In genomic region chr5:117802071-117802521, GRCm38 (mm10) we compare ENCODE assay signal across 18 mouse cellular contexts. TPM values are rescaled to one million over a fixed set of nuclear protein-coding genes. Genes with fewer than 3 reads are reported as not detected.
DNase-seq lines count a peak whose midpoint lies in the region; ATAC-seq lines count a peak whose summit lies in the region.
"Had no signal": no experiment of that assay in that cellular context is flagged by ENCODE, and none has a peak within 500 bp of the region (broad histone marks: within the 10 kb centered on the region; RNA-seq: fewer than 3 reads in every experiment).

No protein-coding gene starts in this region.

- H3K9ac ChIP-seq in heart, embryonic 11.5 days (ENCODE audit: low read depth, low read length) = no peak overlapping the region
- no peak overlapping the region for H3K9ac ChIP-seq in limb, embryonic 13.5 days
- H3K9ac ChIP-seq: heart, embryonic 13.5 days; hindbrain, embryonic 14.5 days; lung, embryonic 15.5 days had no signal

- no peaks in the 10 kb centered on the region for H3K4me1 ChIP-seq in heart, embryonic 11.5 days (ENCODE audit: control insufficient read depth, insufficient read depth, low read length)
- H3K4me1 ChIP-seq in limb, embryonic 13.5 days = no peaks in the 10 kb centered on the region
- H3K4me1 ChIP-seq: heart, embryonic 13.5 days; lung, embryonic 15.5 days; megakaryocyte, embryonic 14.5 days had no signal

- H3K4me3 ChIP-seq in heart, embryonic 11.5 days (ENCODE audit: low read depth, low read length) = no peak overlapping the region
- no peak overlapping the region for H3K4me3 ChIP-seq in limb, embryonic 13.5 days
- H3K4me3 ChIP-seq: heart, embryonic 13.5 days; lung, embryonic 15.5 days; megakaryocyte, embryonic 14.5 days had no signal

- H3K27me3 ChIP-seq in heart, embryonic 11.5 days (ENCODE audit: control insufficient read depth, insufficient read depth, low read length) = no peaks in the 10 kb centered on the region
- no peaks in the 10 kb centered on the region for H3K27me3 ChIP-seq in limb, embryonic 13.5 days
- H3K27me3 ChIP-seq: lung, embryonic 15.5 days; megakaryocyte, embryonic 14.5 days had no signal

- no peak overlapping the region for H3K27ac ChIP-seq in heart, embryonic 11.5 days (ENCODE audit: low read depth, low read length)
- H3K27ac ChIP-seq in limb, embryonic 13.5 days = no peak overlapping the region
- H3K27ac ChIP-seq: heart, embryonic 13.5 days; hindbrain, embryonic 14.5 days; lung, embryonic 15.5 days had no signal

- H3K9me3 ChIP-seq in heart, embryonic 11.5 days (replicated peaks; ENCODE audit: control insufficient read depth, low read length) = no peaks in the 10 kb centered on the region
- no peaks in the 10 kb centered on the region for H3K9me3 ChIP-seq in limb, embryonic 13.5 days
- H3K9me3 ChIP-seq: heart, embryonic 13.5 days; lung, embryonic 15.5 days; megakaryocyte, embryonic 14.5 days had no signal

- no peak overlapping the region for H3K4me2 ChIP-seq in heart, embryonic 11.5 days
- H3K4me2 ChIP-seq in limb, embryonic 13.5 days (replicated peaks) = no peak overlapping the region
- H3K4me2 ChIP-seq: heart, embryonic 13.5 days; hindbrain, embryonic 14.5 days; liver, embryonic 11.5 days; lung, embryonic 15.5 days had no signal

- H3K36me3 ChIP-seq in heart, embryonic 11.5 days (ENCODE audit: control insufficient read depth, insufficient read depth, low read length) = no peaks in the 10 kb centered on the region
- no peaks in the 10 kb centered on the region for H3K36me3 ChIP-seq in limb, embryonic 13.5 days
- H3K36me3 ChIP-seq: heart, embryonic 13.5 days; lung, embryonic 15.5 days had no signal

- WGBS in heart, embryonic 11.5 days (ENCODE audit: insufficient replicate concordance) = 79% methylated on average over 11 of the region's 11 CpGs
- 79% methylated on average over 11 of the region's 11 CpGs for WGBS in limb, embryonic 13.5 days

- no peak for ATAC-seq in heart, embryonic 11.5 days (replicated peaks; ENCODE audit: insufficient number of reproducible peaks, low FRiP score, low TSS enrichment)
- ATAC-seq in limb, embryonic 13.5 days (ENCODE audit: low FRiP score, low read depth) = 0 out of 2 replicates have a peak, but pooled peaks have one; percentile 67
- ATAC-seq: forebrain, embryonic 16.5 days had no signal

- DNase-seq in heart, adult 8-10 months (ENCODE audit: low spot score) = peak; percentile 36
- DNase-seq in cerebellum, postnatal 10 days = peak; percentile 62 to 63
- peak; percentile 33 for DNase-seq in gastrocnemius, postnatal 10 days
- no peak for DNase-seq in retina, postnatal 1 day
- no peak for DNase-seq in frontal cortex, postnatal 36 days (ENCODE audit: low spot score in 2 of 2)
- no peak for DNase-seq in left cerebral cortex, adult 18-20 months (ENCODE audit: low spot score in 2 of 2)
- DNase-seq: adrenal gland, postnatal 14 days; kidney, adult 11 months; right cerebral cortex, postnatal 14 days; thymus, adult 18-20 months had no signal

RNA-seq across cellular contexts. Expression of gene Nos1, which starts 21.3 kb away (rescaled TPM):
- total RNA-seq in heart, adult 8-10 months (2022) = under 1 TPM; 0.31 to 0.57 (median 0.48) TPM
- 0.10 TPM in 1 of 2 replicates, not detected in the other for polyA plus RNA-seq in heart, embryonic 11.5 days (2014; fragmentation: Nextera tagmentation; extraction: Ambion mirVana)
- 1 to 10 TPM; 5.1 to 8.6 TPM for total RNA-seq in gastrocnemius, postnatal 10 days (2021)
- 0.18 and 0.28 TPM in 2 replicates for polyA plus RNA-seq in limb, embryonic 13.5 days (2015; fragmentation: Nextera tagmentation; extraction: Ambion mirVana)
- 10 to 100 TPM; 32.2 to 35.5 TPM for total RNA-seq in left cerebral cortex, adult 18-20 months (2021)

Comparison
In these comparisons a context has a peak if more than half of its experiments do, and no peak if none do; other contexts are left out.
1. DNase-seq: peak in heart, adult 8-10 months (single experiment), cerebellum, postnatal 10 days (2 of 2) and gastrocnemius, postnatal 10 days (single experiment); none in retina, postnatal 1 day (single experiment), frontal cortex, postnatal 36 days (0 of 2) and left cerebral cortex, adult 18-20 months (0 of 2).